Comparison of ENCODE assay signal across 9 mouse cellular contexts in the genomic region with DNA sequence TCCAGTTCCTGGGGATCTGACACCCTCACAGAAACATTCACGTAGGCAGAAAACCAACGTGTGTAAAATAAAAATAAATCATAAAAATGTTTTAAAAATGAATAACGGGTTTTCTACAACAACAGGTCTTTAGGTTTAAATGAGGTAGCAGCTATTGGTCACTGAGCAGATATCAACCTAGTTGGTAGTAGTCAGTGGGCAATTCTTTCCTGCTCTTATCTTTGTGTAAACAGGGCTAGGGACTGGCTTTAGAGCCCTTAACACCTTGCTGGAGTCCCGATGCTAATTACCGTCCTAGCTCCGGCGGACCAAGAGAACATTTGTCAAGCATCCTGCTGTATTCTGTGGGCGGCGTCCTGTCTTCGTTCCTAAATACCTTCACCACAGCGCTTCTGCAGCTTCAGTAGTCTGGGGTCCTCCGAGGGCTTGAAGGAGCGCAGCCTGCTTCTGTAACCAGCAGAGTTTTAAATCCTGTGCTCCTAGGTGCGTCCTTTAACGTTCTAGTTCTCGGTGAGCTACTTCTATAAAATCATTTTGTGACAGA. TPM values are rescaled to one million over a fixed set of nuclear protein-coding genes. Genes with fewer than 3 reads are reported as not detected.
DNase-seq lines count a peak whose midpoint lies in the region; ATAC-seq and TF ChIP-seq lines count a peak whose summit lies in the region.
"Had no signal": no experiment of that assay in that cellular context is flagged by ENCODE, and none has a peak within 500 bp of the region (broad histone marks: within the 10 kb centered on the region; RNA-seq: fewer than 3 reads in every experiment).

No protein-coding gene starts in this region.

- no peaks in the 10 kb centered on the region for H3K27me3 ChIP-seq in kidney, postnatal 0 days (ENCODE audit: insufficient read depth, low read length)
- peaks cover 5% of the 10 kb centered on the region for H3K27me3 ChIP-seq in embryonic facial prominence, embryonic 13.5 days
- H3K27me3 ChIP-seq in intestine, embryonic 16.5 days (replicated peaks; ENCODE audit: control insufficient read depth, insufficient read depth, low read length), result peaks cover 6% of the 10 kb centered on the region; the same call in 1 of the 2 replicates
- H3K27me3 ChIP-seq in neural tube, embryonic 13.5 days, result peaks cover 14% of the 10 kb centered on the region; the same call in 1 of the 2 replicates

- 0 out of 2 replicates have a peak overlapping the region, but pooled peaks have one; percentile 7 for H3K4me3 ChIP-seq in kidney, postnatal 0 days (replicated peaks; ENCODE audit: low read depth, low read length)
- H3K4me3 ChIP-seq in embryonic facial prominence, embryonic 13.5 days, result peak overlapping the region; percentile 44
- H3K4me3 ChIP-seq in intestine, embryonic 16.5 days (ENCODE audit: low read length), result no peak overlapping the region
- H3K4me3 ChIP-seq in neural tube, embryonic 13.5 days, result peak overlapping the region; percentile 34

- no peaks in the 10 kb centered on the region for H3K9me3 ChIP-seq in kidney, postnatal 0 days (replicated peaks; ENCODE audit: low read length)
- no peaks in the 10 kb centered on the region for H3K9me3 ChIP-seq in embryonic facial prominence, embryonic 13.5 days
- H3K9me3 ChIP-seq in intestine, embryonic 16.5 days (ENCODE audit: control insufficient read depth, low read length), result no peaks in the 10 kb centered on the region
- no peaks in the 10 kb centered on the region for H3K9me3 ChIP-seq in neural tube, embryonic 13.5 days

- WGBS in kidney, postnatal 0 days, result 13% methylated on average over 16 of the region's 16 CpGs
- WGBS in embryonic facial prominence, embryonic 13.5 days, result 12% methylated on average over 16 of the region's 16 CpGs
- WGBS in intestine, embryonic 16.5 days, result 10% methylated on average over 16 of the region's 16 CpGs
- 9% methylated on average over 16 of the region's 16 CpGs for WGBS in neural tube, embryonic 13.5 days

- H3K27ac ChIP-seq in kidney, postnatal 0 days, result no peak overlapping the region
- no peak overlapping the region for H3K27ac ChIP-seq in embryonic facial prominence, embryonic 13.5 days
- no peak overlapping the region for H3K27ac ChIP-seq in intestine, embryonic 16.5 days (ENCODE audit: low read length)
- no peak overlapping the region for H3K27ac ChIP-seq in neural tube, embryonic 13.5 days (replicated peaks)

- no peak overlapping the region for H3K9ac ChIP-seq in kidney, postnatal 0 days (ENCODE audit: low read depth, low read length)
- H3K9ac ChIP-seq in embryonic facial prominence, embryonic 13.5 days, result peak overlapping the region; percentile 12; the same call in 1 of the 2 replicates
- peak overlapping the region; percentile 42; the same call in 1 of the 2 replicates for H3K9ac ChIP-seq in intestine, embryonic 16.5 days (ENCODE audit: low read depth, low read length)
- H3K9ac ChIP-seq in neural tube, embryonic 13.5 days, result peak overlapping the region; percentile 59; the same call in 1 of the 2 replicates

- TF ChIP-seq CTCF in kidney, postnatal 0 days (IDR thresholded peaks at IDR 0.05; ENCODE audit: low read depth), result no peak

- peak overlapping the region; percentile 58 for H3K4me2 ChIP-seq in kidney, postnatal 0 days (ENCODE audit: low read length)
- peak overlapping the region; percentile 82 for H3K4me2 ChIP-seq in embryonic facial prominence, embryonic 13.5 days
- H3K4me2 ChIP-seq in intestine, embryonic 16.5 days (ENCODE audit: low read depth, low read length), result peak overlapping the region; percentile 54
- peak overlapping the region; percentile 69 for H3K4me2 ChIP-seq in neural tube, embryonic 13.5 days

- ATAC-seq in kidney, postnatal 0 days (replicated peaks; ENCODE audit: low FRiP score, low read depth), result no peak
- ATAC-seq in embryonic facial prominence, embryonic 13.5 days (ENCODE audit: insufficient number of reproducible peaks, insufficient read depth, low FRiP score, low TSS enrichment, low read depth), result no peak
- no peak for ATAC-seq in intestine, embryonic 16.5 days
- ATAC-seq in neural tube, embryonic 13.5 days (ENCODE audit: low read depth), result peak; percentile 24; the same call in 1 of the 2 replicates
- ATAC-seq in cerebellum, adult (ENCODE audit: insufficient number of reproducible peaks, low FRiP score, low TSS enrichment), result no peak

- H3K36me3 ChIP-seq in kidney, postnatal 0 days (ENCODE audit: insufficient read depth, low read length), result no peaks in the 10 kb centered on the region
- H3K36me3 ChIP-seq in embryonic facial prominence, embryonic 13.5 days, result no peaks in the 10 kb centered on the region
- no peaks in the 10 kb centered on the region for H3K36me3 ChIP-seq in intestine, embryonic 16.5 days (ENCODE audit: control insufficient read depth, insufficient read depth, low read length)
- H3K36me3 ChIP-seq in neural tube, embryonic 13.5 days, result no peaks in the 10 kb centered on the region

- H3K4me1 ChIP-seq in kidney, postnatal 0 days (replicated peaks; ENCODE audit: insufficient read depth, low read length), result 0 out of 2 replicates have a peak, but pooled peaks cover 7% of the 10 kb centered on the region
- H3K4me1 ChIP-seq in embryonic facial prominence, embryonic 13.5 days, result peaks cover 22% of the 10 kb centered on the region
- H3K4me1 ChIP-seq in intestine, embryonic 16.5 days (ENCODE audit: control insufficient read depth, insufficient read depth, low read length), result peaks cover 4% of the 10 kb centered on the region; the same call in 1 of the 2 replicates
- H3K4me1 ChIP-seq in neural tube, embryonic 13.5 days (replicated peaks), result peaks cover 15% of the 10 kb centered on the region

- DNase-seq in kidney, postnatal 0 days (ENCODE audit: low spot score), result no peak
- no peak for DNase-seq in kidney, postnatal 10 days
- DNase-seq in adrenal gland, adult 2 months, result no peak
- DNase-seq in spleen, adult 12 weeks (ENCODE audit: low spot score), result no peak
- DNase-seq: kidney, adult 8-10 months had no signal

RNA-seq across cellular contexts. Expression of gene Tctex1d1, which starts 0.6 kb away (rescaled TPM):
- 0.69 and 1.0 TPM in 2 replicates for polyA plus RNA-seq in kidney, postnatal 0 days (2015; fragmentation: Nextera tagmentation; extraction: Ambion mirVana)
- 0.42 and 1.5 TPM in 2 replicates for polyA plus RNA-seq in embryonic facial prominence, embryonic 13.5 days (2015; fragmentation: Nextera tagmentation; extraction: Ambion mirVana)
- 0.95 and 1.0 TPM in 2 replicates for polyA plus RNA-seq in intestine, embryonic 16.5 days (2015; fragmentation: Nextera tagmentation; extraction: Ambion mirVana)
- polyA plus RNA-seq in neural tube, embryonic 13.5 days (2015; fragmentation: Nextera tagmentation; extraction: Ambion mirVana), result 0.91 and 1.9 TPM in 2 replicates
- not detected for total RNA-seq in adrenal gland, adult 2 months (2021)
- polyA plus RNA-seq in adrenal gland, adult 2 months (2012; rRNA removed), result not detected in 2 replicates

RNA-seq across cellular contexts. Expression of gene Insl5, which starts 48.8 kb away (rescaled TPM):
- polyA plus RNA-seq in kidney, postnatal 0 days (2015; fragmentation: Nextera tagmentation; extraction: Ambion mirVana), result not detected in 2 replicates
- not detected in 2 replicates for polyA plus RNA-seq in embryonic facial prominence, embryonic 13.5 days (2015; fragmentation: Nextera tagmentation; extraction: Ambion mirVana)
- 1.3 and 2.7 TPM in 2 replicates for polyA plus RNA-seq in intestine, embryonic 16.5 days (2015; fragmentation: Nextera tagmentation; extraction: Ambion mirVana)
- polyA plus RNA-seq in neural tube, embryonic 13.5 days (2015; fragmentation: Nextera tagmentation; extraction: Ambion mirVana), result 0.49 TPM in 1 of 2 replicates, not detected in the other
- not detected for total RNA-seq in adrenal gland, adult 2 months (2021)
- polyA plus RNA-seq in adrenal gland, adult 2 months (2012; rRNA removed), result 0.27 TPM in 1 of 2 replicates, not detected in the other
